Mouse (Mus musculus): ENCODE results near the gene Nedd4.
"Not testable (repeated sequence)": the region's sequence is repeated elsewhere in the genome, so short reads cannot be mapped to it uniquely, and the experiment has no call there.

Gene Nedd4

GRCm38 (mm10) chr9:72652961-72653360 lies 9.2 kb upstream of the Nedd4 start:
- DNase-seq (ENCODE audit: low spot score) = peak; percentile 83

GRCm38 (mm10) chr9:72653533-72653932 lies 8.6 kb upstream of the Nedd4 start:
- peak; percentile 19 for DNase-seq (ENCODE audit: low spot score)

GRCm38 (mm10) chr9:72654593-72655242 lies 7.4 kb upstream of the Nedd4 start:
- DNase-seq (ENCODE audit: low spot score) = peak; percentile 68

- DNase-seq (ENCODE audit: low spot score) = no peak
Observed at GRCm38 (mm10) chr9:72655602-72656001, 6.5 kb upstream of the Nedd4 start.

- DNase-seq (ENCODE audit: low spot score) = no peak
Observed at GRCm38 (mm10) chr9:72656491-72656890, 5.7 kb upstream of the Nedd4 start.

GRCm38 (mm10) chr9:72656940-72657339 lies 5.2 kb upstream of the Nedd4 start:
- DNase-seq (ENCODE audit: low spot score) = no peak

- no peak for DNase-seq (ENCODE audit: low spot score)
Observed at GRCm38 (mm10) chr9:72657694-72658093, 4.5 kb upstream of the Nedd4 start.

GRCm38 (mm10) chr9:72660139-72660538 lies 2.0 kb upstream of the Nedd4 start:
- DNase-seq (ENCODE audit: low spot score) = no peak

GRCm38 (mm10) chr9:72660911-72661310 lies 1.2 kb upstream of the Nedd4 start:
- DNase-seq (ENCODE audit: low spot score) = no peak

- no peak for DNase-seq (ENCODE audit: low spot score)
Observed at GRCm38 (mm10) chr9:72661561-72661894, 618 bp upstream of the Nedd4 start.

GRCm38 (mm10) chr9:72662691-72663533 lies 766 bp downstream of the Nedd4 start:
- DNase-seq (ENCODE audit: low spot score) = peak; percentile 81

- DNase-seq (ENCODE audit: low spot score) = peak; percentile 32
Observed at GRCm38 (mm10) chr9:72663534-72663918, 1.4 kb downstream of the Nedd4 start.

GRCm38 (mm10) chr9:72664409-72665351 lies 2.5 kb downstream of the Nedd4 start:
- no peak for DNase-seq (ENCODE audit: low spot score)

GRCm38 (mm10) chr9:72665517-72665916 lies 3.4 kb downstream of the Nedd4 start:
- DNase-seq (ENCODE audit: low spot score) = peak; percentile 40

- not testable (repeated sequence) for DNase-seq (ENCODE audit: low spot score)
Observed at GRCm38 (mm10) chr9:72666352-72667021, 4.3 kb downstream of the Nedd4 start.

GRCm38 (mm10) chr9:72667126-72667525 lies 5.0 kb downstream of the Nedd4 start:
- no peak for DNase-seq (ENCODE audit: low spot score)

GRCm38 (mm10) chr9:72669383-72669782 lies 7.2 kb downstream of the Nedd4 start:
- DNase-seq (ENCODE audit: low spot score) = no peak

GRCm38 (mm10) chr9:72672361-72672760 lies 10.2 kb downstream of the Nedd4 start:
- DNase-seq (ENCODE audit: low spot score) = peak; percentile 94

GRCm38 (mm10) chr9:72674957-72675744 lies 13.0 kb downstream of the Nedd4 start:
- no peak for DNase-seq (ENCODE audit: low spot score)

- no peak for DNase-seq (ENCODE audit: low spot score)
Observed at GRCm38 (mm10) chr9:72675745-72676200, 13.6 kb downstream of the Nedd4 start.

GRCm38 (mm10) chr9:72677659-72678058 lies 15.5 kb downstream of the Nedd4 start:
- no peak for DNase-seq (ENCODE audit: low spot score)

Data from retina, embryonic 14.5 days (tissue).